In genomic region chr3:81401028-81401427, GRCm38 (mm10) we compare ENCODE assay signal across 13 mouse cellular contexts.
"Had no signal": no experiment of that assay in that cellular context is flagged by ENCODE, and none has a peak within 500 bp of the region (broad histone marks: within the 10 kb centered on the region; RNA-seq: fewer than 3 reads in every experiment).

No protein-coding gene starts in this region.

- DNase-seq: lung, adult 18-20 months; lung, embryonic 14.5 days; lung, postnatal 10 days; midbrain, embryonic 14.5 days; right cerebral cortex, postnatal 14 days; thymus, adult 2 months; thymus, postnatal 25 days; thymus, postnatal 4 days had no signal

- H3K27me3 ChIP-seq: megakaryocyte, embryonic 14.5 days; midbrain, embryonic 12.5 days; neural tube, embryonic 12.5 days; stomach, embryonic 15.5 days had no signal

- ATAC-seq: midbrain, embryonic 16.5 days had no signal
